Mouse (Mus musculus): ENCODE measurements around the gene Lrrc61. TPM values are rescaled to one million over a fixed set of nuclear protein-coding genes. Genes with fewer than 3 reads are reported as not detected.

The Lrrc61 gene
- polyA plus RNA-seq, 1 experiment: not detected

GRCm38 (mm10) chr6:48578736-48579135 is 24.1 kb downstream of the Lrrc61 start:
- TF ChIP-seq POLR2A (IDR thresholded peaks at IDR 0.05; ENCODE audit: insufficient read depth, low read depth, low read length): no peak
- no peak for TF ChIP-seq CTCF (IDR thresholded peaks at IDR 0.05; ENCODE audit: insufficient read depth, low read depth, low read length)
- Histone ChIP-seq H3K4me1 (ENCODE audit: control insufficient read depth, insufficient read depth, low read length) (peaks cover 2% of the 10 kb centered on the region; the same call in 1 of the 2 replicates), H3K27ac (ENCODE audit: insufficient read depth, low read depth, low read length) (no peak overlapping the region), H3K4me3 (ENCODE audit: insufficient read depth, low read depth, low read length) (no peak overlapping the region)
- WGBS: 73% methylated on average over 5 of the region's 5 CpGs

- H3K4me3 ChIP-seq (ENCODE audit: insufficient read depth, low read depth, low read length): no peak overlapping the region
- TF ChIP-seq POLR2A (IDR thresholded peaks at IDR 0.05; ENCODE audit: insufficient read depth, low read depth, low read length): no peak
- no peak for TF ChIP-seq CTCF (IDR thresholded peaks at IDR 0.05; ENCODE audit: insufficient read depth, low read depth, low read length)
- peaks cover 2% of the 10 kb centered on the region; the same call in 1 of the 2 replicates for H3K4me1 ChIP-seq (ENCODE audit: control insufficient read depth, insufficient read depth, low read length)
- WGBS: 15% methylated on average over 5 of the region's 5 CpGs
- no peak overlapping the region for H3K27ac ChIP-seq (ENCODE audit: insufficient read depth, low read depth, low read length)
Observed at GRCm38 (mm10) chr6:48579215-48579648, 24.6 kb downstream of the Lrrc61 start.

- Histone ChIP-seq H3K4me3 (ENCODE audit: insufficient read depth, low read depth, low read length) (no peak overlapping the region), H3K4me1 (ENCODE audit: control insufficient read depth, insufficient read depth, low read length) (peaks cover 2% of the 10 kb centered on the region; the same call in 1 of the 2 replicates), H3K27ac (ENCODE audit: insufficient read depth, low read depth, low read length) (no peak overlapping the region)
- TF ChIP-seq POLR2A (IDR thresholded peaks at IDR 0.05; ENCODE audit: insufficient read depth, low read depth, low read length) (no peak), CTCF (IDR thresholded peaks at IDR 0.05; ENCODE audit: insufficient read depth, low read depth, low read length) (no peak)
- WGBS: 27% methylated on average over 3 of the region's 3 CpGs
Observed at GRCm38 (mm10) chr6:48581257-48581656, 26.7 kb downstream of the Lrrc61 start.

GRCm38 (mm10) chr6:48582037-48582436 is 27.4 kb downstream of the Lrrc61 start:
- Histone ChIP-seq H3K4me1 (ENCODE audit: control insufficient read depth, insufficient read depth, low read length) (peaks cover 2% of the 10 kb centered on the region; the same call in 1 of the 2 replicates), H3K27ac (ENCODE audit: insufficient read depth, low read depth, low read length) (no peak overlapping the region), H3K4me3 (ENCODE audit: insufficient read depth, low read depth, low read length) (no peak overlapping the region)
- WGBS: 55% methylated on average over 3 of the region's 3 CpGs
- TF ChIP-seq POLR2A (IDR thresholded peaks at IDR 0.05; ENCODE audit: insufficient read depth, low read depth, low read length) (no peak), CTCF (IDR thresholded peaks at IDR 0.05; ENCODE audit: insufficient read depth, low read depth, low read length) (no peak)

GRCm38 (mm10) chr6:48589194-48589750 is 34.7 kb downstream of the Lrrc61 start, which contains the start of gene Gm45021:
Gene Gm45021, plus strand, starts transcription at chr6:48589610.
- Histone ChIP-seq H3K4me1 (ENCODE audit: control insufficient read depth, insufficient read depth, low read length) (peaks cover 11% of the 10 kb centered on the region), H3K4me3 (ENCODE audit: insufficient read depth, low read depth, low read length) (no peak within 1 kb of the TSS), H3K27ac (ENCODE audit: insufficient read depth, low read depth, low read length) (no peak within 1 kb of the TSS; the same call in 1 of the 2 replicates)
- 26% methylated on average over 6 of the region's 6 CpGs for WGBS
- TF ChIP-seq CTCF (IDR thresholded peaks at IDR 0.05; ENCODE audit: insufficient read depth, low read depth, low read length) (no peak), POLR2A (IDR thresholded peaks at IDR 0.05; ENCODE audit: insufficient read depth, low read depth, low read length) (no peak)

GRCm38 (mm10) chr6:48591221-48591845 is 36.7 kb downstream of the Lrrc61 start:
- WGBS: 65% methylated on average over 3 of the region's 3 CpGs
- Histone ChIP-seq H3K4me1 (ENCODE audit: control insufficient read depth, insufficient read depth, low read length) (peaks cover 24% of the 10 kb centered on the region), H3K4me3 (ENCODE audit: insufficient read depth, low read depth, low read length) (no peak overlapping the region), H3K27ac (ENCODE audit: insufficient read depth, low read depth, low read length) (no peak overlapping the region)
- TF ChIP-seq CTCF (IDR thresholded peaks at IDR 0.05; ENCODE audit: insufficient read depth, low read depth, low read length) (no peak), POLR2A (IDR thresholded peaks at IDR 0.05; ENCODE audit: insufficient read depth, low read depth, low read length) (no peak)

GRCm38 (mm10) chr6:48591871-48592270 is 37.3 kb downstream of the Lrrc61 start:
- WGBS: 87% methylated on average over 6 of the region's 6 CpGs
- H3K27ac ChIP-seq (ENCODE audit: insufficient read depth, low read depth, low read length): no peak overlapping the region
- H3K4me1 ChIP-seq (ENCODE audit: control insufficient read depth, insufficient read depth, low read length): peaks cover 28% of the 10 kb centered on the region
- no peak overlapping the region for H3K4me3 ChIP-seq (ENCODE audit: insufficient read depth, low read depth, low read length)
- no peak for TF ChIP-seq CTCF (IDR thresholded peaks at IDR 0.05; ENCODE audit: insufficient read depth, low read depth, low read length)
- no peak for TF ChIP-seq POLR2A (IDR thresholded peaks at IDR 0.05; ENCODE audit: insufficient read depth, low read depth, low read length)

- Histone ChIP-seq H3K4me1 (ENCODE audit: control insufficient read depth, insufficient read depth, low read length) (peaks cover 39% of the 10 kb centered on the region), H3K27ac (ENCODE audit: insufficient read depth, low read depth, low read length) (peak within 1 kb of the TSS; percentile 95), H3K4me3 (ENCODE audit: insufficient read depth, low read depth, low read length) (peak within 1 kb of the TSS; percentile 86)
- WGBS: 2% methylated on average over 45 of the region's 45 CpGs
- TF ChIP-seq CTCF (IDR thresholded peaks at IDR 0.05; ENCODE audit: insufficient read depth, low read depth, low read length): 0 out of 2 replicates have a peak, but pooled peaks have one; percentile 23
- peak; percentile 83 for TF ChIP-seq POLR2A (IDR thresholded peaks at IDR 0.05; ENCODE audit: insufficient read depth, low read depth, low read length)
Observed at GRCm38 (mm10) chr6:48593158-48594042, 38.8 kb downstream of the Lrrc61 start, which contains the start of the genes Repin1 and Gm44965. Gene Repin1, plus strand, starts transcription at chr6:48593883. Gene Gm44965, plus strand, starts transcription at chr6:48593941.
